Mouse (Mus musculus): ENCODE results near the gene Pvr. TPM values are rescaled to one million over a fixed set of nuclear protein-coding genes. Genes with fewer than 3 reads are reported as not detected.

Gene Pvr
- total RNA-seq, 2 experiments from 2014 or later, result 10.7 to 12.0 TPM

- DNase-seq (ENCODE audit: low spot score in 2 of 2), result no peak
- intact Hi-C loops (cut with DNase I), result no loop called here
These were observed 44.1 kb downstream of the Pvr start for GRCm38 (mm10) chr7:19876781-19877425.

- intact Hi-C loops (cut with DNase I), result no loop called here
- DNase-seq (ENCODE audit: low spot score in 2 of 2), result peak in 1 of 2 experiments; percentile 41
These were observed 44.8 kb downstream of the Pvr start for GRCm38 (mm10) chr7:19875948-19876682.

- intact Hi-C loops (cut with DNase I), result no loop called here
- no peak for DNase-seq (ENCODE audit: low spot score in 2 of 2)
These were observed 48.9 kb downstream of the Pvr start for GRCm38 (mm10) chr7:19871943-19872601.

- intact Hi-C loops (cut with DNase I), result no loop called here
- DNase-seq (ENCODE audit: low spot score in 2 of 2), result no peak
These were observed 49.8 kb downstream of the Pvr start for GRCm38 (mm10) chr7:19871137-19871621.

- DNase-seq (ENCODE audit: low spot score in 2 of 2), result no peak
- intact Hi-C loops (cut with DNase I), result no loop called here
These were observed 53.1 kb downstream of the Pvr start for GRCm38 (mm10) chr7:19867751-19868399.

- no peak for DNase-seq (ENCODE audit: low spot score in 2 of 2)
- intact Hi-C loops (cut with DNase I), result no loop called here
These were observed 54.5 kb downstream of the Pvr start for GRCm38 (mm10) chr7:19866490-19866889.

- intact Hi-C loops (cut with DNase I), result no loop called here
- no peak for DNase-seq (ENCODE audit: low spot score in 2 of 2)
These were observed 55.5 kb downstream of the Pvr start for GRCm38 (mm10) chr7:19865246-19866036.

- intact Hi-C loops (cut with DNase I), result no loop called here
- no peak for DNase-seq (ENCODE audit: low spot score in 2 of 2)
These were observed 56.7 kb downstream of the Pvr start for GRCm38 (mm10) chr7:19864241-19864640.

GRCm38 (mm10) chr7:19861199-19861598, 59.8 kb downstream of the Pvr start, which contains the start of gene Ceacam16:
Gene Ceacam16 (minus strand): TSS chr7:19861299.
- intact Hi-C loops (cut with DNase I), result no loop called here
- DNase-seq (ENCODE audit: low spot score in 2 of 2), result no peak

GRCm38 (mm10) chr7:19859740-19860139, 61.2 kb downstream of the Pvr start:
- DNase-seq (ENCODE audit: low spot score in 2 of 2), result no peak
- intact Hi-C loops (cut with DNase I), result no loop called here

GRCm38 (mm10) chr7:19856283-19856682, 64.7 kb downstream of the Pvr start:
- intact Hi-C loops (cut with DNase I), result no loop called here
- no peak for DNase-seq (ENCODE audit: low spot score in 2 of 2)

GRCm38 (mm10) chr7:19855663-19856062, 65.3 kb downstream of the Pvr start:
- intact Hi-C loops (cut with DNase I), result no loop called here
- DNase-seq (ENCODE audit: low spot score in 2 of 2), result no peak

Other genes with a start within 250 kb of the Pvr start
- gene Apoc2, start 243.2 kb downstream of the Pvr start, total RNA-seq (2021), result not detected
- gene Gm44805, start 239.7 kb downstream of the Pvr start, total RNA-seq (2021), result not detected
- not detected for gene Apoc4, start 239.7 kb downstream of the Pvr start, total RNA-seq (2021)
- gene Apoc1, start 228.5 kb downstream of the Pvr start, total RNA-seq (2021), result 1 to 10 TPM; 1.5 to 2.9 TPM
- 1,000 to 10,000 TPM; 1,886 to 2,087 TPM for gene Apoe, start 222.0 kb downstream of the Pvr start, total RNA-seq (2021)
- 100 to 1,000 TPM; 113 to 125 TPM for gene Tomm40, start 205.7 kb downstream of the Pvr start, total RNA-seq (2021)
- gene Nectin2, start 170.7 kb downstream of the Pvr start, total RNA-seq (2021), result 1 to 10 TPM; 7.2 to 9.3 TPM
- 10 to 100 TPM; 12.2 to 13.1 TPM for gene Bcam, start 150.1 kb downstream of the Pvr start, total RNA-seq (2021)
- not detected for gene Cblc, start 124.4 kb downstream of the Pvr start, total RNA-seq (2021)
- gene Bcl3, start 98.4 kb downstream of the Pvr start, total RNA-seq (2021), result under 1 TPM; 0.27 to 0.32 TPM
- 1 to 10 TPM; 1.2 to 2.1 TPM for gene Gm19345, start 69.2 kb downstream of the Pvr start, total RNA-seq (2021)
- not detected for gene Ceacam16, start 59.9 kb downstream of the Pvr start, total RNA-seq (2021)
- not detected for gene Ceacam19, start 33.2 kb downstream of the Pvr start, total RNA-seq (2021)
- not detected for gene Igsf23, start 29.6 kb upstream of the Pvr start, total RNA-seq (2021)
- not detected for gene Ceacam20, start 44.3 kb upstream of the Pvr start, total RNA-seq (2021)
- gene Nlrp9b, start 70.3 kb upstream of the Pvr start, total RNA-seq (2021), result not detected
- gene Vmn1r91, start 178.5 kb upstream of the Pvr start, total RNA-seq (2021), result not detected
- not detected for gene Gm16442, start 201.4 kb upstream of the Pvr start, total RNA-seq (2021)
- not detected for gene Vmn1r93, start 217.9 kb upstream of the Pvr start, total RNA-seq (2021)
- not detected for gene Vmn1r94, start 247.2 kb upstream of the Pvr start, total RNA-seq (2021)